Mouse (Mus musculus): ENCODE results near the gene Smg6.

DNA sequence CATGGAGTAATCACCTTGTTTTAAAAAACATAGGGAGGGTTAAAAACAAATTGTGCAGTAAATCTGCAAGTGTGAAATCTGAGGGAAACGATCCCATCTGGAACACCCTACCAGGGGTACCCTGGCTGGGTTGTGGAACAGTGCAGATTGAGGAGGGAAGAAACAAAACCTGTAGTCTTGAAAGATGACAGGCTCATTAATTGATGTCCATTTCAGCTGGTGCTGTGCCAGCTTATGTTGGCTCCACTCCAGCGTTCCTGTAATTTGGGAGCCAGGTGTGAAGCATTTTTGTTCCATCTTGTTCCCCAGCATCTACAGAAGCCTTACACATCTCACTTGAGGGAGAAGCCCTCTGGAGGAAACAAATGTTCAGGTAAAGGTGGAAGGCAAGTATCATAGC, 153.0 kb downstream of the Smg6 start:
- TF ChIP-seq CTCF (IDR thresholded peaks at IDR 0.05; ENCODE audit: low read depth): no peak
- no peak for TF ChIP-seq EP300 (IDR thresholded peaks at IDR 0.05; ENCODE audit: low read depth)
